Mouse (Mus musculus): ENCODE measurements at regions not wholly inside any gene's neighbourhood (a gene's known extent, or its start where the extent isn't known, plus 50 kb on each side); places are given as distances from the start of the nearest gene placed in this dataset.

- no peak for DNase-seq (ENCODE audit: low spot score)
Measured at GRCm38 (mm10) chr6:117788580-117789540, 52.1 kb upstream of the Zfp637 start.

- no peak for DNase-seq (ENCODE audit: low spot score)
Measured at GRCm38 (mm10) chr6:117790581-117790980, 50.4 kb upstream of the Zfp637 start.

Data from retina, embryonic 14.5 days (tissue).